Mouse (Mus musculus) common myeloid progenitor, adult 5-6 weeks (primary cell): ENCODE measurements around the gene Serpind1. TPM values are rescaled to one million over a fixed set of nuclear protein-coding genes. Genes with fewer than 3 reads are reported as not detected.

Source experiments
- ATAC-seq: replicated peaks from 2 replicates; pipeline ENCODE4 v1.8.0; 2016; ENCODE audit warnings: low read depth, mild to moderate bottlenecking, moderate TSS enrichment, inconsistent platforms; ENCODE audit not compliant: poor library complexity, severe bottlenecking
- total RNA-seq: library from RNA; stranded (forward); fragments of 200-1000, 187-1606 nt; gene quantifications from 2 replicates; pipeline ENCODE4 v1.2.3, GENCODE M21; 2017

Serpind1 gene
- total RNA-seq, 1 experiment from 2014 or later, result 0.09 TPM

- no peak for ATAC-seq
Measured at GRCm38 (mm10) chr16:17345141-17345812, 14.1 kb downstream of the Serpind1 start.

GRCm38 (mm10) chr16:17345813-17346155 lies 14.6 kb downstream of the Serpind1 start:
- ATAC-seq, result no peak

DNA sequence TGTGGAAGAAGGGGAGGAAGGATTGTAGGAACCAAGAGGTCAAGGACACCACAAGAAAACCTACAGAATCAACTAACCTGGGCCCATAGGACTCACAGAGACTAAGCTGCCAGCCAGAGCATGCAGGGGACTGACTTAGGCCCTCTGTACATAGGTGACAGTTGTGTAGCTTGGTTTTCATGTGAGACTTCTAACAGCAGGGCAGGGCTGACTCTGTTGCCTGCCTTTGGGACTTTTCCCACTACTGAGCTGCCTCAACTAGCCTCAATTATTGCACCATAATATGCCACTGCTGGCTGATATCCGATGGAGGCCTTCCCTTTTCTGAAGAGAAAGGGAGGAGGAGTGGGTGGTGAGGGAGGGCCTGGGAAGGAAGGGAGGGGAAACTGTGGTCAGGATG lies 15.6 kb downstream of the Serpind1 start:
- ATAC-seq, result no peak

GRCm38 (mm10) chr16:17356031-17356430 lies 24.9 kb downstream of the Serpind1 start:
- ATAC-seq, result no peak

DNA sequence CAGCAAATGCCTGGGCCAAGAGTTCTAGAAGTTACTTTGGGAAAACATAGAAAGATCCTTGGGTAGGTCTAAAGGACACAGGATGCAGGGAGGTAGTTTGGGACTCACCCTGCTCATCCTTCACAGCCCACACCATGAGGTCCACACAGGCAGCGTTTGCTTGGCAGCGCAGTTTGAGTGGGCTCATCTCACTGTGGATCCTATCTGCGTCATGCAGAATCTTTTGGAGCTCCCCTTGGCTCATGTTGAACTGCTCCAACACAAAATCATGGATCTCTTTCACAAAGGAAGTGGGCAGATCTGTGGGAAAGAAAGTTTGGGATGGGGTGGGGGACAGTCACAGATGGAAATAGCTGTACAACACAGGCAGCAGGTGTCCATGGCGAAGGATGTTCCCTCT lies 27.6 kb downstream of the Serpind1 start:
- no peak for ATAC-seq

GRCm38 (mm10) chr16:17382306-17382705 lies 51.1 kb downstream of the Serpind1 start:
- no peak for ATAC-seq

- ATAC-seq, result no peak
Measured at GRCm38 (mm10) chr16:17383594-17384326, 52.6 kb downstream of the Serpind1 start.

DNA sequence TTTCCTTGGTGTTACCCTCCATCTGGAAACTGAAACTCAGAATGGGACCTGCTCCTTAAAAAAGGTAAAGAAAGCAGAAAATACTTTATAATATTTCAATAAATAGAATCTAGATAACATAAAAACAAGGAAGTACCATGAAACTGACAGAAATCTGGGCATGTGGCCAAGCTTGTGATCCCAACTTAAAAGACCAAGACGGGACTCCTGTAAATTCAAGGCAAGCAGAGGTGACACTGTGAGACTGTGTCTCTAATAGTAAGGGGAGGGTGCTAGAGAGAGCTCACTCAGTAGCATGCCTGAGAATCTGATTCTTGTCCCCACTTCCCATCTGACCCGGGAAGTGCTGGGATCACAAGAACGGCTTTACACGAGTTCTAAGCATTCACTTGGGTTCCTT lies 61.6 kb downstream of the Serpind1 start:
- no peak for ATAC-seq

Other genes starting within 250 kb of the Serpind1 start
- gene Ppil2, start 220.1 kb upstream of the Serpind1 start, total RNA-seq, result 76.0 and 90.0 TPM in 2 replicates
- gene 2610318N02Rik, start 206.2 kb upstream of the Serpind1 start, total RNA-seq, result 18.6 and 19.7 TPM in 2 replicates
- gene Sdf2l1, start 199.0 kb upstream of the Serpind1 start, total RNA-seq, result 47.0 and 52.7 TPM in 2 replicates
- gene Ydjc, start 186.8 kb upstream of the Serpind1 start, total RNA-seq, result 14.3 and 25.8 TPM in 2 replicates
- 1.6 and 4.5 TPM in 2 replicates for gene Ccdc116, start 184.1 kb upstream of the Serpind1 start, total RNA-seq
- gene Ube2l3, start 128.7 kb upstream of the Serpind1 start, total RNA-seq, result 135 and 163 TPM in 2 replicates
- gene Rimbp3, start 122.8 kb upstream of the Serpind1 start, total RNA-seq, result 0.18 and 0.29 TPM in 2 replicates
- gene Hic2, start 97.8 kb upstream of the Serpind1 start, total RNA-seq, result 1.5 and 1.6 TPM in 2 replicates
- gene Tmem191c, start 55.3 kb upstream of the Serpind1 start, total RNA-seq, result 4.1 and 10.6 TPM in 2 replicates
- gene Snap29, start 74.6 kb downstream of the Serpind1 start, total RNA-seq, result 14.9 and 19.2 TPM in 2 replicates
- gene Pi4ka, start 74.9 kb downstream of the Serpind1 start, total RNA-seq, result 36.2 and 58.9 TPM in 2 replicates
- gene Crkl, start 120.6 kb downstream of the Serpind1 start, total RNA-seq, result 29.0 and 29.2 TPM in 2 replicates
- gene Aifm3, start 158.2 kb downstream of the Serpind1 start, total RNA-seq, result not detected in 2 replicates
- 30.8 and 40.3 TPM in 2 replicates for gene Lztr1, start 177.3 kb downstream of the Serpind1 start, total RNA-seq
- 38.5 and 46.1 TPM in 2 replicates for gene Thap7, start 199.8 kb downstream of the Serpind1 start, total RNA-seq
- gene Lrrc74b, start 229.9 kb downstream of the Serpind1 start, total RNA-seq, result 0.05 TPM in 1 of 2 replicates, not detected in the other
- gene P2rx6, start 230.5 kb downstream of the Serpind1 start, total RNA-seq, result 0.05 TPM in 1 of 2 replicates, not detected in the other